Mouse (Mus musculus) myocyte (in vitro differentiated cells): ENCODE data around the gene Ebf4. TPM values are rescaled to one million over a fixed set of nuclear protein-coding genes. Genes with fewer than 3 reads are reported as not detected.
"Not testable (repeated sequence)": the region's sequence is repeated elsewhere in the genome, so short reads cannot be mapped to it uniquely, and the experiment has no call there.

Experiments used
- H3K27me3 ChIP-seq: one replicate; pipeline ENCODE4 v1.6.1; 2011; ENCODE audit not compliant: control insufficient read depth, insufficient read depth, insufficient read length
- H3K36me3 ChIP-seq: one replicate; pipeline ENCODE4 v1.6.1; 2011; ENCODE audit not compliant: control insufficient read depth, insufficient read depth
- H3K4me2 ChIP-seq: one replicate; pipeline ENCODE4 v1.6.1; 2011; ENCODE audit warnings: low read depth, control low read depth
- H3K4me3 ChIP-seq: one replicate; pipeline ENCODE4 v1.5.1; 2011; ENCODE audit warnings: mild to moderate bottlenecking, control low read depth, moderate library complexity
- H3K79me2 ChIP-seq: one replicate; pipeline ENCODE4 v1.6.1; 2011; ENCODE audit not compliant: control insufficient read depth, insufficient read depth
- H3ac ChIP-seq: one replicate; pipeline ENCODE4 v1.6.1; 2011; ENCODE audit not compliant: control insufficient read depth, insufficient read length
- CEBPB ChIP-seq: IDR thresholded peaks from 2 replicates; pipeline ENCODE4 v1.6.1; 2011; ENCODE audit warnings: mild to moderate bottlenecking, moderate library complexity; ENCODE audit not compliant: poor library complexity, insufficient read depth, severe bottlenecking
- E2F4 ChIP-seq: IDR thresholded peaks from one replicate; pipeline ENCODE4 v1.6.1; 2011; ENCODE audit warnings: mild to moderate bottlenecking, control low read depth, moderate library complexity; ENCODE audit not compliant: insufficient read depth
- MAX ChIP-seq: IDR thresholded peaks from one replicate; pipeline ENCODE4 v1.6.1; 2011; ENCODE audit warnings: low read depth, mild to moderate bottlenecking, control low read depth
- MYOD1 ChIP-seq, 3 experiments: IDR thresholded peaks; one replicate each; pipeline ENCODE4 v1.6.1; 2011; ENCODE audit warnings: control low read depth in 2 of 3, low read depth in 2 of 3, mild to moderate bottlenecking in 2 of 3, moderate library complexity in 1 of 3; ENCODE audit not compliant: insufficient read length in 2 of 3, control insufficient read depth in 1 of 3
- MYOG ChIP-seq, 3 experiments: IDR thresholded peaks; one replicate each; pipeline ENCODE4 v1.6.1; 2011; ENCODE audit warnings: control low read depth in 2 of 3, low read depth in 2 of 3, mild to moderate bottlenecking in 2 of 3; ENCODE audit not compliant: insufficient read length in 2 of 3, control insufficient read depth in 1 of 3, insufficient read depth in 1 of 3
- POLR2A ChIP-seq: IDR thresholded peaks from one replicate; pipeline ENCODE4 v1.6.1; 2011; ENCODE audit warnings: low read depth, mild to moderate bottlenecking, control low read depth, moderate library complexity; ENCODE audit not compliant: insufficient read length
- POLR2AphosphoS2 ChIP-seq: IDR thresholded peaks from one replicate; pipeline ENCODE4 v1.6.1; 2011; ENCODE audit warnings: low read depth, control low read depth; ENCODE audit not compliant: insufficient read length
- REST ChIP-seq: IDR thresholded peaks from one replicate; pipeline ENCODE4 v1.6.1; 2011; ENCODE audit warnings: mild to moderate bottlenecking, control low read depth, moderate library complexity; ENCODE audit not compliant: insufficient read depth, insufficient read length
- SRF ChIP-seq: IDR thresholded peaks from one replicate; pipeline ENCODE4 v1.6.1; 2011; ENCODE audit warnings: low read depth; ENCODE audit not compliant: control insufficient read depth, insufficient read length
- TCF12 ChIP-seq: IDR thresholded peaks from one replicate; pipeline ENCODE4 v1.6.1; 2011; ENCODE audit warnings: mild to moderate bottlenecking, control low read depth; ENCODE audit not compliant: poor library complexity, insufficient read depth, severe bottlenecking
- TCF3 ChIP-seq: IDR thresholded peaks from one replicate; pipeline ENCODE4 v1.6.1; 2011; ENCODE audit warnings: low read depth, control low read depth; ENCODE audit not compliant: insufficient read length
- USF1 ChIP-seq: IDR thresholded peaks from one replicate; pipeline ENCODE4 v1.6.1; 2011; ENCODE audit warnings: low read depth, mild to moderate bottlenecking, control low read depth, moderate library complexity
- polyA plus RNA-seq: library from polyadenylated mRNA; unstranded; fragments of >200 nt; fragmentation: generic; extraction: Trizol; gene quantifications from one replicate; pipeline ENCODE4 v1.2.1, GENCODE M21; 2012; ENCODE audit warnings: missing spikeins

Gene Ebf4
- polyA plus RNA-seq, 1 experiment, result 0.10 TPM

DNA sequence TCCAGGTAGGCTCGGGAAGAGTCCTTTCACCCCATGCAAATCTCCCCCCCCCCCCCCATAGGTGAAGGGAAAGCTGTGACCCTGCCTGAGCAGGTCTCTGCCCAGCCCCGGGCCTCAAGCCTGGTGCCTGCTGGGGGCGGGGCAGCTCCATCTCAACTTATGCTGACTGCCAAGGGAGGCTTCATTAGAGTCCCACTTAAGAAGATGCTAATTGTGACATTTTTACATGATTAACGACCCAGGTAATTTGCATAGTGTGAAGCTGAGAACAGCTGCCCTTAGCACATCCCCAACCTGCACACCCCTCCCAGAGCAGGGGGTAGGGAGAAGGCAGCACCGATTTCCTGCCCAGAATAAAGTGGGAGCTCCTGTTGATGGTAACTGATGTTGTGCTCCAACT, 63.9 kb downstream of the Ebf4 start:
- H3ac ChIP-seq, result no peak overlapping the region
- no peak overlapping the region for H3K4me3 ChIP-seq
- no peaks in the 10 kb centered on the region for H3K79me2 ChIP-seq
- TF ChIP-seq USF1 (no peak), TCF12 (no peak), TCF3 (no peak), CEBPB (no peak), MYOD1 (IDR thresholded peaks at IDR 0.05; ENCODE audit: control insufficient read depth in 1 of 3, insufficient read length in 2 of 3, low read depth in 2 of 3) (no peak), REST (no peak), POLR2A (no peak), MAX (no peak), E2F4 (no peak), SRF (no peak), MYOG (IDR thresholded peaks at IDR 0.05; ENCODE audit: control insufficient read depth in 1 of 3, insufficient read depth in 1 of 3, insufficient read length in 2 of 3, low read depth in 2 of 3) (no peak), POLR2AphosphoS2 (no peak)
- no peak overlapping the region for H3K4me2 ChIP-seq
- no peaks in the 10 kb centered on the region for H3K36me3 ChIP-seq
- peaks cover 73% of the 10 kb centered on the region for H3K27me3 ChIP-seq

DNA sequence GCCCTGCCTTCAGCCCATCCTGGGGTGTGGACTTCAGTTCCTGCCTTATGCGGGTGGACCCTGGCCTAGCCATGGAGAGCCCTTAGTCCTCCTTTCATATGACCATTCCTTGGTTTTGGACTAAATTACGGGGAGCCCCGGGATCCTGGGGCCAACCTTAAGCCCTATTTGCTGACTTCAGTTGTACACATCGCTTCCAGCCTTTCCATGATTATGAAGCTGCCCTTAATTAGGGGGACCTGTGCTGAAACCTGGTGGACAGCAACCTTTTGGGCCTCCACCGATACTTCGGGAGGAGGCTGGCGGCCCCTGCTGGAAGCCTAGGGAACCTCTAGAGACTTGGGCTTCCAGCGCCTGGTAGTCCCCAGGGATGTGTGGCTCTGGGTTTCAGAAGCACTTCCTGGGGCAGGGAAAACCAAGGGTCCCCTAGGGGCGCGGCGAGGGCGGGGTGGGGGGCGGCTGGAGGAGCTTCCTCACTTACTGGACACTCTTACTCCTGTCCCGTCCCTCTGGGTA, 67.6 kb downstream of the Ebf4 start:
- Histone ChIP-seq H3K79me2 (no peaks in the 10 kb centered on the region), H3K27me3 (peaks cover 72% of the 10 kb centered on the region), H3K36me3 (no peaks in the 10 kb centered on the region), H3K4me2 (no peak overlapping the region), H3ac (no peak overlapping the region), H3K4me3 (no peak overlapping the region)
- TF ChIP-seq SRF, result no peak
- peak; percentile 8 for TF ChIP-seq REST

DNA sequence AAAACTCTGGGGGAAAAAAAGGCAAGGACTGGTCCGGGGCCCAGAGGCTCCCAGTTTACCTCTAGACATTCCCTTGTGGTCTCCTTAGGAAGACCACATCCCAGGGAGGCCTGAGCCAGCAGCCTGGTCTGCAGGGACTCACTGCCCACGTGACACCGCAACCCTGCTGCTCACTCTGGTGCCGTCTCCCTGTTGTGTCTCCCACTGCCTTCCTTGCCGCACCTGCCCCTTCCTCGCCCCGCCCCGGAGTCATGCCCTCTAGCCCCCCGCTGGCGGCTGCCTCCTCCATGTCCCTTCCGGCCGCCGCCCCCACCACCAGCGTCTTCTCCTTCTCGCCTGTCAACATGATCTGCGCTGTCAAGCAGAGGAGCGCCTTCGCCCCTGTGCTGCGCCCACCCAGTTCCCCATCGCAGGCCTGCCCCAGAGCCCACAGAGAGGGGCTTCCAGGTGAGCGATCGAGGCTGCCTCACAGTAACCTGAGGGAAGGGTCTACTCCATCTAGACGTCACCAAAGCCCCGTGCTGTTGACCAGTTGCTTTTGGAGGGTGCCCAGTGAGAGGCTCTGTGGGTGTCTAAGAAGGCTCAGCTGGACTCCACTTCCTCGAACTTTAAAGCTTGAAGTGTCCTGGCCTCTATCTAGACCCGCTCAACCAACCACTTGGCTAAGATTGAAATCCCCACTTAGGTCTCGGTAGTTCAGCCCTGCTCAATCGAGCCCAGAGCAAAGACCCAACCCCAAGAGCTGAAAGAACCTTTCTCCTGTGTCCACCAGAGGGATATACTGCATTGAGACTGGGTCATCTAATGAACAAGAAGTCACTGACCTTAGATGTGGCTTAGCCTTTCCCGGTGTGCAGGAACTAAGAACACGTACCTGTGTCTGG, 70.5 kb downstream of the Ebf4 start:
- Histone ChIP-seq H3K4me3 (no peak overlapping the region), H3K4me2 (no peak overlapping the region), H3K27me3 (peaks cover 66% of the 10 kb centered on the region), H3K79me2 (no peaks in the 10 kb centered on the region), H3K36me3 (no peaks in the 10 kb centered on the region), H3ac (no peak overlapping the region)
- TF ChIP-seq TCF3 (no peak), POLR2AphosphoS2 (no peak), TCF12 (no peak), MAX (no peak), E2F4 (no peak), SRF (no peak), USF1 (no peak), CEBPB (no peak)

DNA sequence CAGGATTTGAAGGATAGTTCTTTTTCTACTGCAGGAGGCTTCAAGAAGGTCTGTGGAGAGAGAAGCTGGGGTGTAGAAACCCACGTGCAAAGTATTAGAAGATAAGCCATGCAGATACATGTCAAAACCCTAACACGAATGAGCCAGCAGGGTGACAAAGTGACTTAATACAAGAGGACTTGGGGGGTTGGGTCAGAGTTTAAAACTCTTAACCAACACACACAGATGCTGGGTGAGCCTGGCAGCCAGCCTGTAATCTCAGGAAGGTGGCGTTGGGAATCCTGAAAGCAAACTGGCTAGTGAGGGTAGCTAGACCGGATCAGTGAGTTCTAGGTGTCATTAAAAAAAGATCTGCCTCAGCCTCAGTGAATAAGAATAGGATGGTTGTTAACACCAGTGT, 72.4 kb downstream of the Ebf4 start:
- Histone ChIP-seq H3ac (no peak overlapping the region), H3K4me2 (no peak overlapping the region), H3K4me3 (no peak overlapping the region), H3K27me3 (peaks cover 52% of the 10 kb centered on the region), H3K36me3 (no peaks in the 10 kb centered on the region), H3K79me2 (no peaks in the 10 kb centered on the region)
- TF ChIP-seq REST, result no peak
- TF ChIP-seq POLR2AphosphoS2, result no peak
- no peak for TF ChIP-seq E2F4
- TF ChIP-seq MYOG (IDR thresholded peaks at IDR 0.05; ENCODE audit: control insufficient read depth in 1 of 3, insufficient read depth in 1 of 3, insufficient read length in 2 of 3, low read depth in 2 of 3), result no peak
- no peak for TF ChIP-seq SRF
- TF ChIP-seq TCF12, result no peak
- no peak for TF ChIP-seq CEBPB
- no peak for TF ChIP-seq MAX
- no peak for TF ChIP-seq TCF3
- no peak for TF ChIP-seq POLR2A
- TF ChIP-seq MYOD1 (IDR thresholded peaks at IDR 0.05; ENCODE audit: control insufficient read depth in 1 of 3, insufficient read length in 2 of 3, low read depth in 2 of 3), result no peak
- no peak for TF ChIP-seq USF1

DNA sequence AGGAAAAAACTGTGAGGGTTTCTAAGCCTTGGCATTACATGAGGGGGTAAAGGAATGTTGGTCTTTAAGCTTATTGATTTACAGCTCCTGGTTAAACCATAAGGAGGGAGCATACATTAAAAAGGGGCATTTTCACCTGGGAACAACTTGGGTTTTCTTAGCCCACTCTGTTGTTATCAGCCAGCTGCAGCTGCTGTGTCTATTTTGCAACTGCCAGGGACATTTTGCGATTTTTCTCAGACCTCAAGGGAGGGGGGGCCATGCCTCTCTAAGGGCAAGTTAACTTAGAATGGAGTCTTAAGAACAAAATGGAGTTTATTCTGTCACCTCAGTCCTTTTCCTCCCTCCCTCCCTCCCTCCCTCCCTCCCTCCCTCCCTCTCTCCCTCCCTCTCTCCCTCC, 78.1 kb downstream of the Ebf4 start:
- H3K4me2 ChIP-seq, H3K36me3 ChIP-seq, H3K79me2 ChIP-seq, H3K4me3 ChIP-seq, H3ac ChIP-seq: not testable (repeated sequence)
- peaks cover 44% of the 10 kb centered on the region for H3K27me3 ChIP-seq
